Mouse (Mus musculus): Measurements from ENCODE around the gene Mrps33. TPM values are rescaled to one million over a fixed set of nuclear protein-coding genes. Genes with fewer than 3 reads are reported as not detected.

Mrps33 gene
- total RNA-seq, 1 experiment, result 88.6 TPM

DNA sequence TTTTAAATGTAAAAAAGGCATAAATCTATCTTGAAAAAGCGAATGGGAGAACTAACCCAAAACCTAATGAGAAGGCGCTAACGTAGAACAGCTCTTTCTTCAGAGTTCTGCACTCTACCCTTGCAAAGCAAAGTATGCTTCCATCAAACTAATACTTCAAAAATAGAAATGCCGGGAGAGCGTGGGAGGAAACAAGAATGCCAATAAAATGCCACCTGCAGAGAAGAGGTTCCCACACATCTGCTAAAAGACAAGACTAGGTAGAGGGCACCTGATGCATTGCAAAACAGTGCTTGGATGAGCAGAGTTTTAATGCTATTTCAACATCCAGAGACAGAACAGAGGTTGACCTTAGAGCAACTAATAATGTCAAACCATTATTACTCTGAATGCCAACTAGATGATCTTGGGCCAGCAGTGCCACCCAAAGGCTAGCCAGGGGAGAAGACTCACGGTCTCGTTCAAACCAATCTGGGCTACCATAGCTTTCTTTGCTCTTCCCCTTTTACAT lies 3.7 kb downstream of the Mrps33 start:
- H3K36me3 ChIP-seq (ENCODE audit: control insufficient read depth, insufficient read depth, low read length, poor library complexity, severe bottlenecking), result no peaks in the 10 kb centered on the region; the same call in 1 of the 2 replicates
- no peaks in the 10 kb centered on the region for H3K9me3 ChIP-seq (ENCODE audit: control insufficient read depth, insufficient read depth, low read depth, low read length)
- no peak overlapping the region for H3K9ac ChIP-seq (ENCODE audit: insufficient read depth, low read depth, low read length, poor library complexity, severe bottlenecking)
- TF ChIP-seq ZNF384 (IDR thresholded peaks at IDR 0.05; ENCODE audit: low read depth, low read length) (no peak), CHD2 (IDR thresholded peaks at IDR 0.05; ENCODE audit: low read depth, low read length) (no peak), MAFK (IDR thresholded peaks at IDR 0.05; ENCODE audit: insufficient read depth, low read depth, low read length) (no peak), HCFC1 (IDR thresholded peaks at IDR 0.05; ENCODE audit: borderline replicate concordance, insufficient read depth, low read length) (no peak), ZC3H11A (IDR thresholded peaks at IDR 0.05; ENCODE audit: borderline replicate concordance, low read depth, low read length) (no peak)
- no peak overlapping the region for H3K4me3 ChIP-seq (ENCODE audit: insufficient read depth in 1 of 2, low read depth in 1 of 2, low read length in 2 of 2, poor library complexity in 1 of 2, severe bottlenecking in 1 of 2)
- DNase-seq (ENCODE audit: low read depth, low spot score), result no peak
- in situ Hi-C loops (cut with MboI; ENCODE audit: low sequenced_read_pairs in 2 of 2, unreplicated experiment in 2 of 2), result no loop called here
- no peak overlapping the region for H3K27ac ChIP-seq (ENCODE audit: insufficient read depth, low read depth, low read length, poor library complexity, severe bottlenecking)
- H3K4me1 ChIP-seq (ENCODE audit: control insufficient read depth in 2 of 2, insufficient read depth in 2 of 2, low read length in 2 of 2, poor library complexity in 1 of 2), result no peaks in the 10 kb centered on the region

DNA sequence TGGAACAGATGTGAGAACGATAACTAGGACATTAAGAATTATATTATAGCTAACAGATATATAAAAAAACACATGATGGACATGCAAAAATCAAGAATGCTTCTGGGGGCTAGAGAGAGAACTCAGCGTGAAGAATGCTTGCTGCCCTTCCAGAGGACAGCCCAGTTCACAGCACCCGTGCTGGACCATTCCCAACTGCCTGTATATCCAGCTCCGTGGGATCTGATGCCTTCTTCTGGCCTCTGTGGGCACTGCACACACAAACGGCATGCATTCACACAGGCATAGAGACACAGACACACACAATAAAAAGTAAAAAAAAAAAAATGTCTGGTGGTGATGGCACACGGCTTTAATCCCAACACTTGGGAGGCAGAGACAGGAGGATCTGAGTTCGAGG lies 4.5 kb downstream of the Mrps33 start:
- Histone ChIP-seq H3K4me3 (ENCODE audit: insufficient read depth in 1 of 2, low read depth in 1 of 2, low read length in 2 of 2, poor library complexity in 1 of 2, severe bottlenecking in 1 of 2) (no peak overlapping the region), H3K27ac (ENCODE audit: insufficient read depth, low read depth, low read length, poor library complexity, severe bottlenecking) (no peak overlapping the region), H3K36me3 (ENCODE audit: control insufficient read depth, insufficient read depth, low read length, poor library complexity, severe bottlenecking) (no peaks in the 10 kb centered on the region; the same call in 1 of the 2 replicates), H3K9me3 (ENCODE audit: control insufficient read depth, insufficient read depth, low read depth, low read length) (no peaks in the 10 kb centered on the region), H3K4me1 (ENCODE audit: control insufficient read depth in 2 of 2, insufficient read depth in 2 of 2, low read length in 2 of 2, poor library complexity in 1 of 2) (no peaks in the 10 kb centered on the region), H3K9ac (ENCODE audit: insufficient read depth, low read depth, low read length, poor library complexity, severe bottlenecking) (no peak overlapping the region)
- in situ Hi-C loops (cut with MboI; ENCODE audit: low sequenced_read_pairs in 2 of 2, unreplicated experiment in 2 of 2), result no loop called here
- TF ChIP-seq CHD2 (IDR thresholded peaks at IDR 0.05; ENCODE audit: low read depth, low read length) (no peak), ZNF384 (IDR thresholded peaks at IDR 0.05; ENCODE audit: low read depth, low read length) (0 out of 2 replicates have a peak, but pooled peaks have one; percentile 32)
- no peak for DNase-seq (ENCODE audit: low read depth, low spot score)

DNA sequence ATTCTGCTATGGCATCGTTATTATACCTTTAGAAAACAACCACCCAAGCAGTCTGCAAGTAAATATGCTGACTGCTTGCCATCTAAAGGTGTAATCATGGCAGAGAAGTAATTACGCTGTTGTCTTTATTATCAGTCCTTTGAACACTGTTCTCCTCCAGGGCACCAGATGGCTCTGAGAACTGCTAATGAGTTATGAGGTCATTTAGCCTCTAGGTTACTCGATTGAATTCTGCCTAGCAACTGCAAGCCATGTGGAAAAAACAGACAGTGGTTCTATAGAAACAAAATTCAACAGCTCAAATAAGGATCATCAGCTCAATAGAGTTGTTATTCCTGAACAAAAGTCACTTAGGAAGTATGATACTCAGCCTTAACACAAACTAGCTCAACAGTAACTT lies 4.9 kb downstream of the Mrps33 start:
- TF ChIP-seq HCFC1 (IDR thresholded peaks at IDR 0.05; ENCODE audit: borderline replicate concordance, insufficient read depth, low read length), result no peak
- no peak for TF ChIP-seq ZNF384 (IDR thresholded peaks at IDR 0.05; ENCODE audit: low read depth, low read length)
- no peak for TF ChIP-seq ZC3H11A (IDR thresholded peaks at IDR 0.05; ENCODE audit: borderline replicate concordance, low read depth, low read length)
- TF ChIP-seq MAFK (IDR thresholded peaks at IDR 0.05; ENCODE audit: insufficient read depth, low read depth, low read length), result no peak
- TF ChIP-seq CHD2 (IDR thresholded peaks at IDR 0.05; ENCODE audit: low read depth, low read length), result no peak
- in situ Hi-C loops (cut with MboI; ENCODE audit: low sequenced_read_pairs in 2 of 2, unreplicated experiment in 2 of 2), result no loop called here
- Histone ChIP-seq H3K36me3 (ENCODE audit: control insufficient read depth, insufficient read depth, low read length, poor library complexity, severe bottlenecking) (no peaks in the 10 kb centered on the region; the same call in 1 of the 2 replicates), H3K4me1 (ENCODE audit: control insufficient read depth in 2 of 2, insufficient read depth in 2 of 2, low read length in 2 of 2, poor library complexity in 1 of 2) (no peaks in the 10 kb centered on the region), H3K9ac (ENCODE audit: insufficient read depth, low read depth, low read length, poor library complexity, severe bottlenecking) (no peak overlapping the region), H3K9me3 (ENCODE audit: control insufficient read depth, insufficient read depth, low read depth, low read length) (no peaks in the 10 kb centered on the region), H3K27ac (ENCODE audit: insufficient read depth, low read depth, low read length, poor library complexity, severe bottlenecking) (no peak overlapping the region), H3K4me3 (ENCODE audit: insufficient read depth in 1 of 2, low read depth in 1 of 2, low read length in 2 of 2, poor library complexity in 1 of 2, severe bottlenecking in 1 of 2) (no peak overlapping the region)
- DNase-seq (ENCODE audit: low read depth, low spot score), result no peak

DNA sequence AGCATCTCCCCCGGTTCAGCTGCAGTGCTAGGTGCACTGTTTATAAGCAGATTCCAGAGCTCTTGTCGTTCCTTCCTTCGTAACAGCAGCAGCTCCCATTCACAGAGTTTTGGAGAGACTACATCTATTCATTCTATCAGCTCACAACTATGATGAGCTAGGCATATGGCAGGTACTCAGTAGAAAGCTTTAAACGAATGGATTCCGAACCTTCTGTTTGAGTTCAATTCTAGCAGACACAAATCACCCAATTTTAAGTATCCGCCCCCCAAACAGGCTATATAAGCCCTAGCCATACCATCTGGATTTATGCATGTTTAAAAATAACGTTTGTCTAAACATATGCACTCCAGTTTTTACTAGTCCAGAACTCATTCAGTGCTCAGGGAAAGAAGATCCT lies 9.8 kb downstream of the Mrps33 start:
- DNase-seq (ENCODE audit: low read depth, low spot score), result no peak
- no peaks in the 10 kb centered on the region for H3K9me3 ChIP-seq (ENCODE audit: control insufficient read depth, insufficient read depth, low read depth, low read length)
- in situ Hi-C loops (cut with MboI; ENCODE audit: low sequenced_read_pairs in 2 of 2, unreplicated experiment in 2 of 2), result no loop called here

DNA sequence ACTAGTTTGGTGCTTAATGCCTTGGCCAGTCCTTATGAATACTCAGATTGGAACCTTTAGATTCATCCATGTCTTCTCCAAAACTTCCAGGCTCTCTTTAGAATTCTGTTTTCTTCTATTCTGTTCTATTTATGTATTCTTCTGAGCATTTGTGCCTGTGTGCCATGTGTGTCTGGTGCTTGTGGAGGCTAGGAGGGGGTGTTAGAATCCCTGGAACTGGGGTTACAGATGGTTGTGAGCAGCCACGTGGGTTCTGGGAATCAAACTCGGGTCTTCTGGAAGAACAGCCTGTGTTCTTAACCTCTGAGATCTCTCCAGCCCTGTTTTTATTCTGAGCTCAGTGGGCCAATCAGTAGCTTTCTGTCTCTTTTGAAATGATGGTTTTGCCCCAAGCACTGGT lies 13.7 kb downstream of the Mrps33 start:
- in situ Hi-C loops (cut with MboI; ENCODE audit: low sequenced_read_pairs in 2 of 2, unreplicated experiment in 2 of 2), result loop anchor here in 1 of 2 experiments (25.0 kb wide), 1 partner anchor 335 kb away; no protein-coding TSS in a partner anchor
- Histone ChIP-seq H3K9ac (ENCODE audit: insufficient read depth, low read depth, low read length, poor library complexity, severe bottlenecking) (no peak overlapping the region), H3K9me3 (ENCODE audit: control insufficient read depth, insufficient read depth, low read depth, low read length) (no peaks in the 10 kb centered on the region), H3K4me1 (ENCODE audit: control insufficient read depth in 2 of 2, insufficient read depth in 2 of 2, low read length in 2 of 2, poor library complexity in 1 of 2) (no peaks in the 10 kb centered on the region), H3K4me3 (ENCODE audit: insufficient read depth in 1 of 2, low read depth in 1 of 2, low read length in 2 of 2, poor library complexity in 1 of 2, severe bottlenecking in 1 of 2) (no peak overlapping the region), H3K27ac (ENCODE audit: insufficient read depth, low read depth, low read length, poor library complexity, severe bottlenecking) (no peak overlapping the region), H3K36me3 (ENCODE audit: control insufficient read depth, insufficient read depth, low read length, poor library complexity, severe bottlenecking) (no peaks in the 10 kb centered on the region)
- TF ChIP-seq ZC3H11A (IDR thresholded peaks at IDR 0.05; ENCODE audit: borderline replicate concordance, low read depth, low read length) (no peak), MAFK (IDR thresholded peaks at IDR 0.05; ENCODE audit: insufficient read depth, low read depth, low read length) (no peak)
- no peak for DNase-seq (ENCODE audit: low read depth, low spot score)

More for the DNA sequence above, 9.8 kb downstream of the Mrps33 start:
- Histone ChIP-seq H3K9ac (ENCODE audit: insufficient read depth, low read depth, low read length, poor library complexity, severe bottlenecking) (no peak overlapping the region), H3K4me3 (ENCODE audit: insufficient read depth in 1 of 2, low read depth in 1 of 2, low read length in 2 of 2, poor library complexity in 1 of 2, severe bottlenecking in 1 of 2) (no peak overlapping the region), H3K27ac (ENCODE audit: insufficient read depth, low read depth, low read length, poor library complexity, severe bottlenecking) (no peak overlapping the region), H3K36me3 (ENCODE audit: control insufficient read depth, insufficient read depth, low read length, poor library complexity, severe bottlenecking) (no peaks in the 10 kb centered on the region; the same call in 1 of the 2 replicates), H3K4me1 (ENCODE audit: control insufficient read depth in 2 of 2, insufficient read depth in 2 of 2, low read length in 2 of 2, poor library complexity in 1 of 2) (no peaks in the 10 kb centered on the region)
- TF ChIP-seq ZC3H11A (IDR thresholded peaks at IDR 0.05; ENCODE audit: borderline replicate concordance, low read depth, low read length) (no peak), CHD2 (IDR thresholded peaks at IDR 0.05; ENCODE audit: low read depth, low read length) (no peak), MAFK (IDR thresholded peaks at IDR 0.05; ENCODE audit: insufficient read depth, low read depth, low read length) (no peak), HCFC1 (IDR thresholded peaks at IDR 0.05; ENCODE audit: borderline replicate concordance, insufficient read depth, low read length) (no peak), ZNF384 (IDR thresholded peaks at IDR 0.05; ENCODE audit: low read depth, low read length) (no peak)

Data from ES-E14 (cell line).